Mouse (Mus musculus) embryonic facial prominence, embryonic 11.5 days (tissue): ENCODE results near the gene Iqgap2. TPM values are rescaled to one million over a fixed set of nuclear protein-coding genes. Genes with fewer than 3 reads are reported as not detected.

ENCODE experiments used
- ATAC-seq: fragments of 200-750 bp; cut with Nextera tagmentation; replicated peaks from 2 replicates; pipeline ENCODE4 v1.8.0; 2017; ENCODE audit warnings: low read depth; ENCODE audit not compliant: insufficient number of reproducible peaks, low FRiP score, low TSS enrichment
- DNase-seq: peaks from one replicate; pipeline ENCODE4 v3.0.0-alpha.2; 2015; ENCODE audit warnings: low spot score
- H3K27ac ChIP-seq: fragments of 300-500 bp; sonication (generic); replicated peaks from 2 replicates; pipeline ENCODE4 v1.5.1; 2014; ENCODE audit warnings: mild to moderate bottlenecking, low read depth, low read length, control low read depth
- H3K27me3 ChIP-seq: fragments of 300-500 bp; sonication (generic); 2 replicates; pipeline ENCODE4 v1.6.1; 2014; ENCODE audit warnings: mild to moderate bottlenecking, low read length, moderate library complexity, mixed read lengths; ENCODE audit not compliant: control insufficient read depth, insufficient read depth
- H3K36me3 ChIP-seq: fragments of 300-500 bp; sonication (generic); replicated peaks from 2 replicates; pipeline ENCODE4 v1.6.1; 2014; ENCODE audit warnings: low read depth, mild to moderate bottlenecking, low read length, moderate library complexity, mixed read lengths; ENCODE audit not compliant: control insufficient read depth, insufficient read depth
- H3K4me1 ChIP-seq: fragments of 300-500 bp; sonication (generic); 2 replicates; pipeline ENCODE4 v1.6.1; 2014; ENCODE audit warnings: low read length, mixed read lengths; ENCODE audit not compliant: control insufficient read depth, insufficient read depth
- H3K4me2 ChIP-seq: fragments of 300-500 bp; sonication (generic); 2 replicates; pipeline ENCODE4 v1.6.1; 2014; ENCODE audit warnings: low read depth, mild to moderate bottlenecking, control low read depth, low read length, moderate library complexity
- H3K4me3 ChIP-seq: fragments of 300-500 bp; sonication (generic); 2 replicates; pipeline ENCODE4 v1.5.1; 2014; ENCODE audit warnings: low read depth, low read length, control low read depth
- H3K9ac ChIP-seq: fragments of 300-500 bp; sonication (generic); replicated peaks from 2 replicates; pipeline ENCODE4 v1.6.1; 2014; ENCODE audit warnings: mild to moderate bottlenecking, control low read depth, low read length
- H3K9me3 ChIP-seq: fragments of 300-500 bp; sonication (generic); replicated peaks from 2 replicates; pipeline ENCODE4 v1.6.1; 2016; ENCODE audit warnings: mild to moderate bottlenecking, low read length, inconsistent platforms, mixed read lengths; ENCODE audit not compliant: control insufficient read depth
- WGBS: fragments of 180-500 bp; shearing (Covaris S2); extraction: QIAGEN DNeasy Blood & Tissue Kit; methylation state at CpG from one replicate; pipeline ENCODE4 v1.1.7; 2014; 5-methylcytosine and 5-hydroxymethylcytosine counted together
- polyA plus RNA-seq: library from polyadenylated mRNA; unstranded; fragments of >200 nt; fragmentation: Nextera tagmentation; extraction: Ambion mirVana; gene quantifications from 2 replicates; pipeline ENCODE4 v1.2.1, GENCODE M21; 2014

Gene Iqgap2
- polyA plus RNA-seq, 1 experiment from 2014 or later = 16.3 TPM

GRCm38 (mm10) chr13:95629751-95630150, 262.0 kb downstream of the Iqgap2 start:
- Histone ChIP-seq H3K27ac (no peak overlapping the region), H3K36me3 (no peaks in the 10 kb centered on the region), H3K27me3 (no peaks in the 10 kb centered on the region), H3K4me3 (no peak overlapping the region), H3K9me3 (no peaks in the 10 kb centered on the region), H3K4me2 (no peak overlapping the region), H3K4me1 (no peaks in the 10 kb centered on the region), H3K9ac (no peak overlapping the region)
- 88% methylated on average over 10 of the region's 10 CpGs for WGBS
- no peak for ATAC-seq
- DNase-seq = no peak

GRCm38 (mm10) chr13:95626696-95627095, 265.0 kb downstream of the Iqgap2 start:
- H3K27ac ChIP-seq = no peak overlapping the region
- ATAC-seq = no peak
- no peak overlapping the region for H3K4me2 ChIP-seq
- no peaks in the 10 kb centered on the region for H3K4me1 ChIP-seq
- H3K9me3 ChIP-seq = no peaks in the 10 kb centered on the region
- no peak overlapping the region for H3K4me3 ChIP-seq
- no peaks in the 10 kb centered on the region for H3K27me3 ChIP-seq
- no peaks in the 10 kb centered on the region for H3K36me3 ChIP-seq
- no peak overlapping the region for H3K9ac ChIP-seq
- 37% methylated on average over 7 of the region's 7 CpGs for WGBS
- DNase-seq = no peak

GRCm38 (mm10) chr13:95623042-95623441, 268.7 kb downstream of the Iqgap2 start:
- DNase-seq = no peak
- WGBS = 89% methylated on average over 3 of the region's 3 CpGs
- H3K4me3 ChIP-seq = no peak overlapping the region
- no peaks in the 10 kb centered on the region for H3K4me1 ChIP-seq
- no peak overlapping the region for H3K9ac ChIP-seq
- no peak for ATAC-seq
- no peak overlapping the region for H3K27ac ChIP-seq
- no peaks in the 10 kb centered on the region for H3K27me3 ChIP-seq
- H3K4me2 ChIP-seq = no peak overlapping the region
- no peaks in the 10 kb centered on the region for H3K9me3 ChIP-seq
- H3K36me3 ChIP-seq = no peaks in the 10 kb centered on the region

- no peaks in the 10 kb centered on the region for H3K27me3 ChIP-seq
- DNase-seq (no peak), ATAC-seq (no peak)
- H3K4me2 ChIP-seq = no peak overlapping the region
- H3K27ac ChIP-seq = no peak overlapping the region
- H3K36me3 ChIP-seq = no peaks in the 10 kb centered on the region
- H3K4me1 ChIP-seq = peaks cover 1% of the 10 kb centered on the region; the same call in 1 of the 2 replicates
- WGBS = 86% methylated on average over 3 of the region's 3 CpGs
- H3K9ac ChIP-seq = no peak overlapping the region
- H3K4me3 ChIP-seq = no peak overlapping the region
- H3K9me3 ChIP-seq = no peaks in the 10 kb centered on the region
These were observed 270.2 kb downstream of the Iqgap2 start for GRCm38 (mm10) chr13:95621563-95621962.

- Histone ChIP-seq H3K36me3 (no peaks in the 10 kb centered on the region), H3K27ac (no peak overlapping the region), H3K27me3 (no peaks in the 10 kb centered on the region), H3K9ac (no peak overlapping the region), H3K4me2 (peak overlapping the region; percentile 65), H3K4me3 (peak overlapping the region; percentile 87), H3K4me1 (peaks cover 6% of the 10 kb centered on the region; the same call in 1 of the 2 replicates), H3K9me3 (no peaks in the 10 kb centered on the region)
- peak; percentile 14; the same call in 1 of the 2 replicates for ATAC-seq
- peak; percentile 40 for DNase-seq
- WGBS = 8% methylated on average over 13 of the region's 13 CpGs
These were observed 272.9 kb downstream of the Iqgap2 start for GRCm38 (mm10) chr13:95618859-95619258.

GRCm38 (mm10) chr13:95618309-95618712, 273.4 kb downstream of the Iqgap2 start, which contains the start of gene F2r:
F2r (minus strand) TSS chr13:95618487.
- Histone ChIP-seq H3K27me3 (no peaks in the 10 kb centered on the region), H3K4me3 (peak within 1 kb of the TSS; percentile 87), H3K36me3 (no peaks in the 10 kb centered on the region), H3K27ac (peak within 1 kb of the TSS; percentile 79), H3K4me1 (peaks cover 6% of the 10 kb centered on the region; the same call in 1 of the 2 replicates), H3K4me2 (peak within 1 kb of the TSS; percentile 65), H3K9me3 (no peaks in the 10 kb centered on the region), H3K9ac (peak within 1 kb of the TSS; percentile 91)
- under 1% methylated on average over 38 of the region's 42 CpGs for WGBS
- ATAC-seq (peak; percentile 93), DNase-seq (peak; percentile 92)

GRCm38 (mm10) chr13:95617671-95618171, 274.0 kb downstream of the Iqgap2 start:
- Histone ChIP-seq H3K4me1 (peaks cover 6% of the 10 kb centered on the region; the same call in 1 of the 2 replicates), H3K36me3 (no peaks in the 10 kb centered on the region), H3K9me3 (no peaks in the 10 kb centered on the region), H3K9ac (peak overlapping the region; percentile 91), H3K4me2 (peak overlapping the region; percentile 65), H3K27ac (peak overlapping the region; percentile 79), H3K4me3 (peak overlapping the region; percentile 87), H3K27me3 (no peaks in the 10 kb centered on the region)
- ATAC-seq (peak; percentile 15; the same call in 1 of the 2 replicates), DNase-seq (peak; percentile 52)
- 0% methylated on average over 21 of the region's 21 CpGs for WGBS

GRCm38 (mm10) chr13:95617082-95617670, 274.5 kb downstream of the Iqgap2 start:
- no peaks in the 10 kb centered on the region for H3K36me3 ChIP-seq
- H3K4me2 ChIP-seq = peak overlapping the region; percentile 65
- H3K4me1 ChIP-seq = peaks cover 6% of the 10 kb centered on the region; the same call in 1 of the 2 replicates
- no peaks in the 10 kb centered on the region for H3K27me3 ChIP-seq
- no peak for ATAC-seq
- peak overlapping the region; percentile 87 for H3K4me3 ChIP-seq
- peak; percentile 46 for DNase-seq
- H3K27ac ChIP-seq = no peak overlapping the region; the same call in none of the 2 replicates
- H3K9ac ChIP-seq = peak overlapping the region; percentile 91
- H3K9me3 ChIP-seq = no peaks in the 10 kb centered on the region
- 8% methylated on average over 17 of the region's 17 CpGs for WGBS
